Mouse (Mus musculus): Measurements from ENCODE around the gene 1810013L24Rik. TPM values are rescaled to one million over a fixed set of nuclear protein-coding genes. Genes with fewer than 3 reads are reported as not detected.

The 1810013L24Rik gene
- 35.2 and 52.2 TPM in 2 replicates for polyA plus RNA-seq (2012; rRNA removed)

DNA sequence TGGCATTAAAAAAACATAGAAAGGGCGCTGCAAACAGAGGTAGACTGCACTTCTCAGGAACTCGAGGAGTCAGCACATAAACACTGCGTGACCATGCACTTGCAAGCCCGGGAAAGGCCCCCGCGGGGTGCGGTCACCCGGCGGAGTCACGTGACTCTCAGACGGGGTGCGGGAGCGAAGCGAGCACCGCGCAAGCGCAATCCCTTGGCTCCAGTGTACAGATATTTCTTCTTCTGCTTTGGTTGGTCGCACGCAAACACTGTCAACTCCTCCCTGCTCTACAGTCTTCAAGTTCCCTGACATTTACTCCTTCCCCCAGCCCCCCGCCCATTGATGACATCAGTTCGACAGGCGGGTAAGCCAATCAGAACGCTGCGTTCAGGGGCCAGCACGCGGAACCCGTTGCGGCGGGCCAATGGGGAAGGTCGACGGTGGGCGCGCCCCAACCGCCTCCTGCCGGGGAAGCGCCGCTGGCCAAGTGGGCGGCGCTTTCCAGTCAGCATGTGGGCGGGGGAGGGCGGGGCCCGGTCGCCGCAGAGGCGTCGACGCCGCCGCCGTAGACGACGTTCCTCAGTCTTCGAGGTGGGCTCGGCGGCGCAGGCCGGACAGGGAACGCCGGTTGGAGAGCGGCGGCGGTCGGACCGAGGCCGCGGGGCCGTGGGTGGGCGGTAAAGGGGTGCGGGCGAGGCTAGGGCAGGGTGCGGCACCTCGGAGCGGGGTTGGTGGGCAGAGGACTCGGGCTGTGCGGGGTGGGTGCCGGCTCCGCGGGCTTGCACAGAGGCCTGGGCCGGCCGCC lies at the start of gene 1810013L24Rik:
Gene 1810013L24Rik (plus strand): TSS at position 537 of the 796 bp plus-strand sequence.
- TF ChIP-seq CTCF (IDR thresholded peaks at IDR 0.05; ENCODE audit: borderline replicate concordance, extremely low read depth, insufficient read depth, insufficient read length) (no peak), POLR2A (IDR thresholded peaks at IDR 0.05; ENCODE audit: borderline replicate concordance, extremely low read depth, insufficient read depth, insufficient read length, poor library complexity, severe bottlenecking) (peak; percentile 99)
- DNase-seq (ENCODE audit: low read depth) = peak; percentile 100

- TF ChIP-seq POLR2A (IDR thresholded peaks at IDR 0.05; ENCODE audit: borderline replicate concordance, extremely low read depth, insufficient read depth, insufficient read length, poor library complexity, severe bottlenecking) (no peak), CTCF (IDR thresholded peaks at IDR 0.05; ENCODE audit: borderline replicate concordance, extremely low read depth, insufficient read depth, insufficient read length) (no peak)
- DNase-seq (ENCODE audit: low read depth) = no peak
These were observed 49.7 kb upstream of the 1810013L24Rik start for GRCm38 (mm10) chr16:8780187-8780586.

DNA sequence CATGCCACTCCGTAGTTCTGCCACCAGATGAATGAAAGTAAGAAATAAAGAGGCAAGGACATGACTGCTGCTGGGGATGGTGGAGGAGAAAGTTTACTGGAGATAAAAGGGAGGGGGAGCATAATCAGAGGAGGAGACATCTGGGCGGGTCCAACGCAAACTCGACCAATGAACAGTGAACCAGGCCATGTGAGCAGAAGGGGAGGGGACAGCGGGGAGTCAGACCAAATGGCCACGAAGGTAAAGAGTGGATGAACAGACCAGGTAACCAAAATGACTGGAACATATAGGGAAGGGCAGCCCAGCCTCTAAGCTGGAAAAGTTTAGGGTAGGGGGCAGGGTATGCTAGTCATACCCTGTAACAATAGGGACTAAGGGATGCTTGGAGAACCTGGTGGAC lies 48.7 kb upstream of the 1810013L24Rik start:
- TF ChIP-seq POLR2A (IDR thresholded peaks at IDR 0.05; ENCODE audit: borderline replicate concordance, extremely low read depth, insufficient read depth, insufficient read length, poor library complexity, severe bottlenecking) (no peak), CTCF (IDR thresholded peaks at IDR 0.05; ENCODE audit: borderline replicate concordance, extremely low read depth, insufficient read depth, insufficient read length) (no peak)
- DNase-seq (ENCODE audit: low read depth) = no peak

- no peak for DNase-seq (ENCODE audit: low read depth)
- TF ChIP-seq POLR2A (IDR thresholded peaks at IDR 0.05; ENCODE audit: borderline replicate concordance, extremely low read depth, insufficient read depth, insufficient read length, poor library complexity, severe bottlenecking) (no peak), CTCF (IDR thresholded peaks at IDR 0.05; ENCODE audit: borderline replicate concordance, extremely low read depth, insufficient read depth, insufficient read length) (no peak)
These were observed 48.2 kb upstream of the 1810013L24Rik start for GRCm38 (mm10) chr16:8781660-8782059.

DNA sequence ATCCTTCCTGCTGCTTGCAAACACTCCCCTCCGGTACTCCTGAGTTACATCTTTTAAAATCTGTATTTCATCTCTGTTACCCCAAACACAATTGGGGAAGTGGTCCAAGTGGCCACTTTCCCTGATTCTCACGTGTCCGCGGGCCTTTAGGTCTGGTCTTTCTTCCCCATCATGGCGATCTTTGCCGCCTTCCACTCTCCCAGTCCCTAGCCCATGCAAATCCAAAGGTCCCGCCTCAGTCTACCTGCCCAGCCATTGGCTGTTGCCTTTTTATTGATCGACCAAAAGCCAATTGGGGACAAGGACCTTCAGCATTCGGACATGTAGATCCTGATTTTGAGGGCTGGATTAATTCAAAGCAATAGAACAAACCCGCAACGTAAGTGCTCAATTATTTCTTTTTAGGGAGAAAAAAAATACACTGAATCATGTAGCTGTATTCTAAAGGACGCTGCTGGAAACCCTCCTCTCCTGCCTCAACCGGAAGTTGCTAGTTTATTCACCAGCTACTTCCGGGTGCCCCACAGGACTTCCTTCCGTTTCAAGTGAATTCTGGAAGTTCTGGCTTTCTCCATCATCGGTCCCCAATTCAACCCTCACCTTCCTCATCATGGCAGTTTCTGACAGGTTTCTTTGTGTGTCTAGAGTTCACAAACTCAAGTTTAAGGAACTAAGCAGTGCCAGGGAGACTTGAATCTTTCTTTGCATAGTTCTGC lies 46.5 kb upstream of the 1810013L24Rik start:
- TF ChIP-seq CTCF (IDR thresholded peaks at IDR 0.05; ENCODE audit: borderline replicate concordance, extremely low read depth, insufficient read depth, insufficient read length) (no peak), POLR2A (IDR thresholded peaks at IDR 0.05; ENCODE audit: borderline replicate concordance, extremely low read depth, insufficient read depth, insufficient read length, poor library complexity, severe bottlenecking) (no peak)
- DNase-seq (ENCODE audit: low read depth) = no peak

GRCm38 (mm10) chr16:8784753-8785152 lies 45.1 kb upstream of the 1810013L24Rik start:
- DNase-seq (ENCODE audit: low read depth) = no peak
- TF ChIP-seq CTCF (IDR thresholded peaks at IDR 0.05; ENCODE audit: borderline replicate concordance, extremely low read depth, insufficient read depth, insufficient read length) (no peak), POLR2A (IDR thresholded peaks at IDR 0.05; ENCODE audit: borderline replicate concordance, extremely low read depth, insufficient read depth, insufficient read length, poor library complexity, severe bottlenecking) (no peak)

- DNase-seq (ENCODE audit: low read depth) = no peak
- TF ChIP-seq CTCF (IDR thresholded peaks at IDR 0.05; ENCODE audit: borderline replicate concordance, extremely low read depth, insufficient read depth, insufficient read length) (no peak), POLR2A (IDR thresholded peaks at IDR 0.05; ENCODE audit: borderline replicate concordance, extremely low read depth, insufficient read depth, insufficient read length, poor library complexity, severe bottlenecking) (no peak)
These were observed 39.0 kb upstream of the 1810013L24Rik start for GRCm38 (mm10) chr16:8790886-8791285.

DNA sequence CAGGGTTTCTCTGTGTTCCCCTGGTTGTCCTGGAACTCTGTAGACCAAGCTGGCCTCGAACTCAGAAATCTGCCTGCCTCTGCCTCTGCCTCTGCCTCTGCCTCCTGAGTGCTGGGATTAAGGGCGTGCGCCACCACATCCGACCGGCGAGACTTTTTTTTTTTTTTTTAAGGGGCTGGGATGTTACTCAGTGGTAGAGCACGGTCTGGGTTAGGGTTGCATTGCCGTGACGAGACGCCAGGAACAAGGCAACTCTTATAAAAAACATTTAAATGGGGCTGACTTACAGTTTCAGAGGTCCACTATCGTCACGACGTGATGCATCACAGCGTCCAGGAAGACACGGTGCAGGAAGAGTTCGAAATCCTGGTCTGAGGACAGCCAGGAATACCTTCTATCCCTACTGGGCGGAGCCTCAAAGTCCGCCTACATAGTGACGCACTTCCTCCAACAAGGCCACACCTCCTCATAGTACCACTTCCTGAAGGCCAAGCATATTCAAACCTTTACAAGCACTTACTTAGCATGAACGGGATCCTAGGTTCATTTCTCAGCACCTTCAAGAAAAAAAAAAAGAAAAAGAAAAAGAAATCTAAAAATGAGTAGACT lies 37.8 kb upstream of the 1810013L24Rik start, which contains the start of gene Usp7:
Gene Usp7 (minus strand): TSS at position 360 of the 609 bp plus-strand sequence.
- no peak for TF ChIP-seq POLR2A (IDR thresholded peaks at IDR 0.05; ENCODE audit: borderline replicate concordance, extremely low read depth, insufficient read depth, insufficient read length, poor library complexity, severe bottlenecking)
- TF ChIP-seq CTCF (IDR thresholded peaks at IDR 0.05; ENCODE audit: borderline replicate concordance, extremely low read depth, insufficient read depth, insufficient read length) = no peak
- no peak for DNase-seq (ENCODE audit: low read depth)

GRCm38 (mm10) chr16:8794952-8795351 lies 34.9 kb upstream of the 1810013L24Rik start:
- DNase-seq (ENCODE audit: low read depth) = peak; percentile 4
- TF ChIP-seq CTCF (IDR thresholded peaks at IDR 0.05; ENCODE audit: borderline replicate concordance, extremely low read depth, insufficient read depth, insufficient read length) (no peak), POLR2A (IDR thresholded peaks at IDR 0.05; ENCODE audit: borderline replicate concordance, extremely low read depth, insufficient read depth, insufficient read length, poor library complexity, severe bottlenecking) (no peak)

DNA sequence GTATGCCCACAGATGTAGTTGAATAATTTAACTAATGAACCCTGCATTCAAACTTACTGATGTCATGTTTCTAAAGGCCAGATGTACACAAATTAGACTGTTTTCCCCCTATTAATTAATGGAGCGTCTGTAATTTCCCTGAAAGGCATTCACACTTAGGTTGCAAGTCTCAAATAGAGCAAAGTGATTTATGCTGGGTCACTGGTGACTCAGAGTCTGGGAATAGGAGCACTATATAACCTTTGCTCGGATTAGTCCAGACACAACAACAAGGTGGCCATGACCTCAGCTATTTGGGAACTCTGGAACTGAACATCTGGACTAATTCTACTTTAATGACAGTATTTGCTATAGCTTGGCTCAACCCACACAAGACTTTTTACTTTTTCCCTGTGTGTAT lies 34.0 kb upstream of the 1810013L24Rik start:
- peak; percentile 5 for DNase-seq (ENCODE audit: low read depth)
- no peak for TF ChIP-seq CTCF (IDR thresholded peaks at IDR 0.05; ENCODE audit: borderline replicate concordance, extremely low read depth, insufficient read depth, insufficient read length)
- TF ChIP-seq POLR2A (IDR thresholded peaks at IDR 0.05; ENCODE audit: borderline replicate concordance, extremely low read depth, insufficient read depth, insufficient read length, poor library complexity, severe bottlenecking) = no peak

DNA sequence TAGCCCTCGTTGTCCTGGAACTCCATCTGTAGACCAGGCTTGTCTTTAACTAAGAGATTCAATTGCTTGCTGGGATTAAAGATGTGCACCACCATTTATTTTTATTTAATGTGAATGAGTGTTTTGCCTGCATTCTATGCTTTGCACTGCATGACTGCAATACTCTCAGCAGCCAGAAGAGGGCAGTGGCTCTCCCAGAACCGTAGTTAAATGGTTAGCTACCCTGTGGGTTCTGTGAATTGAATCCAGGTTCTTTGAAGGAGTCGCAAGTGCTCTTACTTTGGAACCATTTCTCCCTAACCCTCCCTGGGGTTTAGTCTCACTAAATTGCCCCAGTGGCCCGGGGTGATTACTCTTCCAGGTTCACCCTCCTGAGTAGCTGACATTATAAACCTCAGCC lies 23.2 kb upstream of the 1810013L24Rik start:
- TF ChIP-seq CTCF (IDR thresholded peaks at IDR 0.05; ENCODE audit: borderline replicate concordance, extremely low read depth, insufficient read depth, insufficient read length) (peak; percentile 63; the same call in 1 of the 2 replicates), POLR2A (IDR thresholded peaks at IDR 0.05; ENCODE audit: borderline replicate concordance, extremely low read depth, insufficient read depth, insufficient read length, poor library complexity, severe bottlenecking) (no peak)
- peak; percentile 41 for DNase-seq (ENCODE audit: low read depth)

All from brain, embryonic 14.5 days (tissue).